Mouse (Mus musculus) frontal cortex, adult (tissue): ENCODE data around the gene Pptc7.

Experiments
- ATAC-seq: cut with Nextera tagmentation; 2 replicates; pipeline ENCODE4 v1.9.2; 2017; ENCODE audit warnings: mild to moderate bottlenecking, moderate library complexity, mixed read lengths; ENCODE audit not compliant: low TSS enrichment

Gene Pptc7

GRCm38 (mm10) chr5:122327283-122327682, 43.1 kb downstream of the Pptc7 start:
- ATAC-seq = no peak

GRCm38 (mm10) chr5:122330269-122330668, 46.1 kb downstream of the Pptc7 start:
- no peak for ATAC-seq

GRCm38 (mm10) chr5:122334682-122335081, 50.5 kb downstream of the Pptc7 start:
- ATAC-seq = no peak

DNA sequence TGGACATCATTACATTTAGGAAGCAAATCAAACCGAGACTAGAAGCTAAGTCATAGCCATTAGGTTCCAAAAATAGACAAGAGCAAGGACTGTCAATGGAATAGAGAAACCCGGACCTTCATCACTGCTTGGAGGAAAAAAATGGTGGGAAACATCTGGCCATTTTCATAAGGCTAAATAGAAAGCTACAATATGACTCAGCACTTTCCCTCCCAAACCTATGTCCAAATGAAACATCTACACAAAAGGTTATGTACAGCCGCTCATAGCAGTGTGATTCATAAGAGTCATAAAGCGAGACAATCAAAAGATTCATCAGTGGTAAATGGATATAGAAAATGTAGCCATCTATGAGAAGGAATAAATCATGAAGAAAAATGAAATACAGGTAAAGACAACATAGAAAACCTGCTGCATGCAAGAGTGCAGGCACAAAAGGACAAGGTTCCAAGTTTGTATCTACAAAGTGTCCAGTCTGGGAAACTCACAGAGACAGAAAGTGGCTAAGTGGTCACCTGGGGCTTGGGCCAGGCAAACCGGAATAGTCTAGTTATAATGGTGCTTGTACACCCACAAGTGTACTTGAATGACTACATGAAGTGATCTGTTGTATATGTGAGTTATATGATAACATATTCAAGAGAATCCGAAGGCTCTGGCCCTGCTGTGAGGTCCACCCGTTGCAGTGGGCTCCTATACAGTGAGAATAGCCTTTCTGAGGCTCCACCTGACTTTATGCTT, 52.6 kb downstream of the Pptc7 start:
- no peak for ATAC-seq

DNA sequence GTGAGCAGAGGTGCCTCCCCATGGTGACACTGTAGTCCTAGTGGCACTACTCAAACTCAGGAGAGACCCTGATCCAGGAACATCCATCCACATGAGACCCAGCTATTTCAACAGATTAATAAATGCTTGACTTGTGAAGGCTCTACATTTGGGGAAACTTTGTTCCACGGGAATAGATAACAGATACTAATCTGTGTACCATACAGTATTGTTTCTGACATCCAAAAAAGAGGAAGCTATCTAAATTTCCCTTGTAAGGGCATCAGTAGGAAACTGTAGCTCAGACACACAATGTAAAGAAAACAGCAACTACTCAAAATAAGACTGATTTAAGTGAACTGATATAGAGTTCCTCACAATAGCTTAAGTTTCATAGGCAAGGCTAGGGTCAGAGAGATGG, 58.7 kb downstream of the Pptc7 start:
- ATAC-seq = no peak

GRCm38 (mm10) chr5:122343768-122344167, 59.6 kb downstream of the Pptc7 start:
- ATAC-seq = no peak

GRCm38 (mm10) chr5:122344260-122344659, 60.1 kb downstream of the Pptc7 start:
- ATAC-seq = peak; percentile 62; the same call in 1 of the 2 replicates

DNA sequence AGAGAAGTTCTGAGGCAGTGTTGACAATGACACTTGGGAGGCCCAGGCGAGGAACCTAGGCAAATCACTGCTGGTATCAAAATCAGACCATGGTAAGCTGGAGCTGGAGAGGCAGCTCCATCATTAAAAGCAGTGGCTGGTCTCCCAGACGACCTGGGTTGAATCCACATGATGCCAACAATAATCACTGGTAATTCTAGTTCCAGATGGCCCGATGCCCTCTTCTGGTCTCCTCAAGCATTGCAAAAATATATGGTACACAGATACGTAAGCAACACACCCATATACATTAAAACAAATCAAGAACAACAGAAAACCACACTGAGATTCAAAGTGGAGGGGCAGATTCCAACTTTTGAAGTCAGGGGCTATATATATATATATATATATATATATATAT, 61.6 kb downstream of the Pptc7 start:
- ATAC-seq = no peak

- peak; percentile 90 for ATAC-seq
Observed at GRCm38 (mm10) chr5:122353807-122354491, 69.8 kb downstream of the Pptc7 start, which contains the start of the genes Rad9b and Vps29. Gene Rad9b (minus strand): TSS chr5:122354233. Gene Vps29 (plus strand): TSS chr5:122354369.

GRCm38 (mm10) chr5:122354492-122355067, 70.4 kb downstream of the Pptc7 start:
- peak; percentile 42; the same call in 1 of the 2 replicates for ATAC-seq

DNA sequence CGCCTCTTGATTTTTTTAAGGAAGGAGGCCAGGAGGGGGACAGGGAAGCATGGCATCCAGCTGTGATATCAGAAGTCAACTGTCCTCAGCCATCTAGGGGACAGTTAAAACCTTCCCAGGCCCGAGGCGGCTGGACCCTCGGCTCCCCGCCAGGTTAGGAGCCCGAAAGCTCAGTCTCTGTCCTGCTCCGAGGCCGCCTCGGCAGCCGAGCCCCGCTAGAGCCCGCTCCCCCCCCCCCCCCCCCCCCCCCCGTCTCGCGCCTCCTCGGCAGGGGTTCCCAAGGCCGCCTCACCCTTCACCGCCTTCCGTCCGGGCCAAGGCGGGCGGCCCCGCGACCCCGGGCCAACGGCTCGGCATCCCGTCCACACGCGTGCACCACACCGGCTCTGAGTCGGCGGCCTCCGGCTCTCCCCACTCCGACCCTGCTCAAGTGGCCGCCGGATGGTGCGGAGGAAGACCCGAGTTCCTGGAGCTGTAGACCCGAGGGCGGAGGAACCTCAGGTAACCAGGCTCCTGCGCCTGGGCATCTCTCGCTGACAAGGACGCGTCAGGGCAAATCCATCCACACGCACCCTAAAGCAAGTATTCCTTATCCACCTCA, 87.5 kb downstream of the Pptc7 start, which contains the start of gene Gpn3:
Gene Gpn3, plus strand, starts transcription at position 286 of the 601 bp plus-strand sequence.
- peak; percentile 74 for ATAC-seq

DNA sequence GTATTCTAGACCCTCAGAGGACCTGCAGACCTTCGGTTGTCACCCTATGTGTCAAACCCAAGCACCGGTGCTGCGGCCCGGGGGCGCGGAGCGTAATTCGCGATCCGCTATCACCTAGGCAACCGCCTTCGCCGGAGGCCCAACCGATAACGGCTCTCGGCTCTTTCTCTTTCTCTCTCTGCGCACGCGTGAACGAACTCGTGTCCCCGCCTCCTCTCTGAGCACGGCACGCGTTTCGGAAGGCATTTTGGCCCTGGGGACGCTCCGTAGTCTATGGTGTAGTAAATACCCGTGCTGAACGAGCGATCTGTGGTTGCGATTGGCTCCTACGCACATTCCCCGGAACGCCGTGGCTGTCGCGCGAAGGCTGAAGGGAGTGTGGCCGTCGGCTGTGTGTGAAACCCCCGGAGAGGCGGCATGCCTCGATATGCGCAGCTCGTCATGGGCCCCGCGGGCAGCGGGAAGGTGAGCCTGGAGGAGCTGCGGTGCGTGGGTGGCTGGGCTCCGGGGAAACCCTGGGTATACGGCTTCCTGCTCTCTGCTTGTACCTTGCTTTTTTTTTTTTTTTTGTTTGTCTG, 88.1 kb downstream of the Pptc7 start, which contains the start of gene Fam216a:
Gene Fam216a, minus strand, starts transcription at position 173 of the 578 bp plus-strand sequence.
- ATAC-seq = peak; percentile 93

GRCm38 (mm10) chr5:122372878-122373277, 88.7 kb downstream of the Pptc7 start:
- ATAC-seq = no peak
